Mouse (Mus musculus): Measurements from ENCODE around the gene Ints11. TPM values are rescaled to one million over a fixed set of nuclear protein-coding genes. Genes with fewer than 3 reads are reported as not detected.

Gene Ints11
- polyA plus RNA-seq, 1 experiment from 2014 or later: 30.7 TPM

DNA sequence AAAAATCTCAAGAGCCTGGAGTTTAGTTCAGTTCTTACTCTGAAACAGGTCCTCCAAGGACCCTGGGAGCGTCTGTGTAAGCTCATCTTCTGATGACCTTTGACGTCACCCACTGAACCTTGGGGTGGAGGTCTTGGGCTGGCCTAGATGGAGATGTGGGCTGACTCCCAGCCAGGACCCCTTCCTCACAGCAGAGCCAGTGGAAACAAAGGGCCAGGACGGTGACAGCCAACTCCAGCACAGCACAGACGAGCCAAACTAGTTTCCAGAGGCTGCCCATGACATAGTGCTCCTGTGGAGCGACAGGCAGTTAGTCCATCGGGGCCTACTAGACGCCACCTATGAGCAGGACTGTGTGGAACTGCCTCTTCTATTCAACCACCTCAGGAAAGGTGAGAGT lies 38.9 kb downstream of the Ints11 start:
- Histone ChIP-seq H3K27me3 (ENCODE audit: control insufficient read depth, insufficient read depth, low read length) (no peaks in the 10 kb centered on the region), H3K4me3 (ENCODE audit: low read depth, low read length) (no peak overlapping the region), H3K4me1 (replicated peaks; ENCODE audit: control insufficient read depth, insufficient read depth) (no peaks in the 10 kb centered on the region), H3K9me3 (ENCODE audit: control insufficient read depth, low read length) (no peaks in the 10 kb centered on the region), H3K4me2 (replicated peaks; ENCODE audit: low read depth) (no peak overlapping the region), H3K9ac (ENCODE audit: low read length) (no peak overlapping the region), H3K36me3 (ENCODE audit: control insufficient read depth, insufficient read depth, low read length) (peaks cover 4% of the 10 kb centered on the region), H3K27ac (replicated peaks) (no peak overlapping the region)
- no peak for TF ChIP-seq CTCF (IDR thresholded peaks at IDR 0.05; ENCODE audit: low read depth)
- no peak for TF ChIP-seq EP300 (optimal IDR thresholded peaks at IDR 0.05)
- ATAC-seq (ENCODE audit: low FRiP score, low TSS enrichment) (peak; percentile 24; the same call in 1 of the 2 replicates), DNase-seq (ENCODE audit: low spot score) (no peak)
- 62% methylated on average over 7 of the region's 7 CpGs for WGBS

DNA sequence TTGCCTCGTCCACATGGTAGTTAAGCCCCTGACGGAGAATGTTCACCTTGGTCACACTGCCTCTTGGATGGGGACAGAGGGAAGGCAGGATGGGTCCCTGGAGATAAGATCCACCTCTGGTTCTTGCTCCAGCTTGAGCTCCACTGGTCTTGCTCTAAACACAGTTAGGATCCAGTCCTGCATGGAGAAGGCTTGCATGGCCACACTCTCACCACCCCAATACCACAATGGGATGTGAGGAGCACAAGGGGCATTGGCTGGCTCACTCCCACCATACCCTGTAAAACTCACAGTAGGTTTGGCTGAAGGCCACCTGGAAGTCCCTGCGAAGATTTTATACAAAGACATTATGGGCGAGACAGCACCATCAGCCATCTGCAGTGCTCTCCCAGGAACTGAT lies 39.4 kb downstream of the Ints11 start:
- H3K9me3 ChIP-seq (ENCODE audit: control insufficient read depth, low read length): no peaks in the 10 kb centered on the region
- WGBS: 84% methylated on average over 4 of the region's 4 CpGs
- ATAC-seq (ENCODE audit: low FRiP score, low TSS enrichment): no peak
- H3K9ac ChIP-seq (ENCODE audit: low read length): no peak overlapping the region
- H3K27ac ChIP-seq (replicated peaks): no peak overlapping the region
- no peaks in the 10 kb centered on the region for H3K4me1 ChIP-seq (replicated peaks; ENCODE audit: control insufficient read depth, insufficient read depth)
- TF ChIP-seq EP300 (optimal IDR thresholded peaks at IDR 0.05) (no peak), CTCF (IDR thresholded peaks at IDR 0.05; ENCODE audit: low read depth) (no peak)
- H3K4me2 ChIP-seq (replicated peaks; ENCODE audit: low read depth): no peak overlapping the region
- no peak overlapping the region for H3K4me3 ChIP-seq (ENCODE audit: low read depth, low read length)
- H3K36me3 ChIP-seq (ENCODE audit: control insufficient read depth, insufficient read depth, low read length): peaks cover 1% of the 10 kb centered on the region
- DNase-seq (ENCODE audit: low spot score): no peak
- H3K27me3 ChIP-seq (ENCODE audit: control insufficient read depth, insufficient read depth, low read length): no peaks in the 10 kb centered on the region

DNA sequence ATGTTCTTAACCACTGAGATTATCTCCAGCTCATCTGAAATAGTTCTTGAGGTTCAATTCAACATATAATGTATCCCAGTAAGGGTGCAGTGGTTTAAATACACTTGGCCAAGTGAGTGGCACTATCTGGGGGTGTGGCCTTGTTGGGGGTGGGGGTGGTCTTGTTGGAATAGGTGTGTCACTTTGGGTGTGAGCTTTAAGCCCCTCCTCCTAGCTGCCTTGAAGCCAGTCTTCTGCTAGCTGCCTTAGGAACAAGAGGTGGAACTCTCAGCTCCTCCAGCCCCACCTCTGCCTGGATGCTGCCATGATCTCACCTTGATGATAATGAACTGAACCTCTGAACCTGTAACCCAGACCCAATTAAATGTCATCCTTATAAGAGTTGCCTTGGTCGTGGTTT lies 62.7 kb downstream of the Ints11 start:
- WGBS: 60% methylated on average over 1 of the region's 1 CpGs
- no peak overlapping the region for H3K4me3 ChIP-seq (ENCODE audit: low read depth, low read length)
- H3K9ac ChIP-seq (ENCODE audit: low read length): no peak overlapping the region
- no peaks in the 10 kb centered on the region for H3K4me1 ChIP-seq (replicated peaks; ENCODE audit: control insufficient read depth, insufficient read depth)
- H3K36me3 ChIP-seq (ENCODE audit: control insufficient read depth, insufficient read depth, low read length): no peaks in the 10 kb centered on the region
- no peak for ATAC-seq (ENCODE audit: low FRiP score, low TSS enrichment)
- no peak for DNase-seq (ENCODE audit: low spot score)
- TF ChIP-seq EP300 (optimal IDR thresholded peaks at IDR 0.05) (no peak), CTCF (IDR thresholded peaks at IDR 0.05; ENCODE audit: low read depth) (no peak)
- no peak overlapping the region for H3K27ac ChIP-seq (replicated peaks)
- no peaks in the 10 kb centered on the region for H3K9me3 ChIP-seq (ENCODE audit: control insufficient read depth, low read length)
- no peak overlapping the region for H3K4me2 ChIP-seq (replicated peaks; ENCODE audit: low read depth)
- no peaks in the 10 kb centered on the region for H3K27me3 ChIP-seq (ENCODE audit: control insufficient read depth, insufficient read depth, low read length)

Small RNA genes within 50 kb of the gene (microRNA-seq; reads per million reads assigned to microRNA genes)
- gene Gm22991: not detected

Other genes starting within 250 kb of the Ints11 start
- 39.5 and 46.9 TPM in 2 replicates for gene Cdk11b, start 244.7 kb upstream of the Ints11 start, polyA plus RNA-seq (2015; fragmentation: Nextera tagmentation; extraction: Ambion mirVana)
- not detected in 2 replicates for gene Gm10563, start 224.1 kb upstream of the Ints11 start, polyA plus RNA-seq (2015; fragmentation: Nextera tagmentation; extraction: Ambion mirVana)
- gene Mmp23, start 216.2 kb upstream of the Ints11 start, polyA plus RNA-seq (2015; fragmentation: Nextera tagmentation; extraction: Ambion mirVana): 87.9 and 89.3 TPM in 2 replicates
- gene Mib2, start 200.3 kb upstream of the Ints11 start, polyA plus RNA-seq (2015; fragmentation: Nextera tagmentation; extraction: Ambion mirVana): 10.5 and 11.0 TPM in 2 replicates
- 9.6 and 11.0 TPM in 2 replicates for gene Fndc10, start 175.2 kb upstream of the Ints11 start, polyA plus RNA-seq (2015; fragmentation: Nextera tagmentation; extraction: Ambion mirVana)
- 152 and 153 TPM in 2 replicates for gene Ssu72, start 164.7 kb upstream of the Ints11 start, polyA plus RNA-seq (2015; fragmentation: Nextera tagmentation; extraction: Ambion mirVana)
- 0.39 and 0.45 TPM in 2 replicates for gene Tmem240, start 134.7 kb upstream of the Ints11 start, polyA plus RNA-seq (2015; fragmentation: Nextera tagmentation; extraction: Ambion mirVana)
- 48.8 and 55.1 TPM in 2 replicates for gene Atad3a, start 108.5 kb upstream of the Ints11 start, polyA plus RNA-seq (2015; fragmentation: Nextera tagmentation; extraction: Ambion mirVana)
- gene Vwa1, start 94.8 kb upstream of the Ints11 start, polyA plus RNA-seq (2015; fragmentation: Nextera tagmentation; extraction: Ambion mirVana): 30.0 and 32.3 TPM in 2 replicates
- 0.13 and 0.27 TPM in 2 replicates for gene Tmem88b, start 83.7 kb upstream of the Ints11 start, polyA plus RNA-seq (2015; fragmentation: Nextera tagmentation; extraction: Ambion mirVana)
- 0.10 and 0.13 TPM in 2 replicates for gene Ankrd65, start 79.1 kb upstream of the Ints11 start, polyA plus RNA-seq (2015; fragmentation: Nextera tagmentation; extraction: Ambion mirVana)
- gene Mrpl20, start 66.7 kb upstream of the Ints11 start, polyA plus RNA-seq (2015; fragmentation: Nextera tagmentation; extraction: Ambion mirVana): 230 and 240 TPM in 2 replicates
- gene Ccnl2, start 57.1 kb upstream of the Ints11 start, polyA plus RNA-seq (2015; fragmentation: Nextera tagmentation; extraction: Ambion mirVana): 72.2 and 83.2 TPM in 2 replicates
- gene Aurkaip1, start 38.3 kb upstream of the Ints11 start, polyA plus RNA-seq (2015; fragmentation: Nextera tagmentation; extraction: Ambion mirVana): 129 and 133 TPM in 2 replicates
- gene Mxra8, start 29.9 kb upstream of the Ints11 start, polyA plus RNA-seq (2015; fragmentation: Nextera tagmentation; extraction: Ambion mirVana): 79.4 and 88.4 TPM in 2 replicates
- gene Dvl1, start 22.1 kb upstream of the Ints11 start, polyA plus RNA-seq (2015; fragmentation: Nextera tagmentation; extraction: Ambion mirVana): 8.1 and 10.4 TPM in 2 replicates
- gene Tas1r3, start 6.2 kb upstream of the Ints11 start, polyA plus RNA-seq (2015; fragmentation: Nextera tagmentation; extraction: Ambion mirVana): 0.11 and 0.28 TPM in 2 replicates
- gene Cptp, start 106 bp upstream of the Ints11 start, polyA plus RNA-seq (2015; fragmentation: Nextera tagmentation; extraction: Ambion mirVana): 25.0 and 26.5 TPM in 2 replicates
- gene Pusl1, start 22.2 kb downstream of the Ints11 start, polyA plus RNA-seq (2015; fragmentation: Nextera tagmentation; extraction: Ambion mirVana): 35.7 and 36.5 TPM in 2 replicates
- 9.7 and 10.2 TPM in 2 replicates for gene Acap3, start 22.3 kb downstream of the Ints11 start, polyA plus RNA-seq (2015; fragmentation: Nextera tagmentation; extraction: Ambion mirVana)
- gene Ube2j2, start 74.3 kb downstream of the Ints11 start, polyA plus RNA-seq (2015; fragmentation: Nextera tagmentation; extraction: Ambion mirVana): 72.8 and 75.5 TPM in 2 replicates
- 48.5 and 59.1 TPM in 2 replicates for gene C1qtnf12, start 92.8 kb downstream of the Ints11 start, polyA plus RNA-seq (2015; fragmentation: Nextera tagmentation; extraction: Ambion mirVana)
- gene B3galt6, start 123.1 kb downstream of the Ints11 start, polyA plus RNA-seq (2015; fragmentation: Nextera tagmentation; extraction: Ambion mirVana): 9.0 and 9.4 TPM in 2 replicates
- gene Sdf4, start 123.3 kb downstream of the Ints11 start, polyA plus RNA-seq (2015; fragmentation: Nextera tagmentation; extraction: Ambion mirVana): 129 and 137 TPM in 2 replicates
- 0.21 and 0.48 TPM in 2 replicates for gene Tnfrsf4, start 144.3 kb downstream of the Ints11 start, polyA plus RNA-seq (2015; fragmentation: Nextera tagmentation; extraction: Ambion mirVana)
- gene Tnfrsf18, start 156.6 kb downstream of the Ints11 start, polyA plus RNA-seq (2015; fragmentation: Nextera tagmentation; extraction: Ambion mirVana): 2.2 and 3.3 TPM in 2 replicates
- gene Ttll10, start 189.9 kb downstream of the Ints11 start, polyA plus RNA-seq (2015; fragmentation: Nextera tagmentation; extraction: Ambion mirVana): 2.7 TPM in 2 replicates
- gene 9430015G10Rik, start 240.4 kb downstream of the Ints11 start, polyA plus RNA-seq (2015; fragmentation: Nextera tagmentation; extraction: Ambion mirVana): 4.9 and 5.4 TPM in 2 replicates

Measured in stomach, postnatal 0 days (tissue).